Mouse (Mus musculus): ENCODE measurements around the gene Gm20824. TPM values are rescaled to one million over a fixed set of nuclear protein-coding genes. Genes with fewer than 3 reads are reported as not detected.
"Not testable (repeated sequence)": the region's sequence is repeated elsewhere in the genome, so short reads cannot be mapped to it uniquely, and the experiment has no call there.

Gm20824 gene
- polyA plus RNA-seq (2014; fragmentation: Nextera tagmentation; extraction: Ambion mirVana): not detected in 2 replicates

DNA sequence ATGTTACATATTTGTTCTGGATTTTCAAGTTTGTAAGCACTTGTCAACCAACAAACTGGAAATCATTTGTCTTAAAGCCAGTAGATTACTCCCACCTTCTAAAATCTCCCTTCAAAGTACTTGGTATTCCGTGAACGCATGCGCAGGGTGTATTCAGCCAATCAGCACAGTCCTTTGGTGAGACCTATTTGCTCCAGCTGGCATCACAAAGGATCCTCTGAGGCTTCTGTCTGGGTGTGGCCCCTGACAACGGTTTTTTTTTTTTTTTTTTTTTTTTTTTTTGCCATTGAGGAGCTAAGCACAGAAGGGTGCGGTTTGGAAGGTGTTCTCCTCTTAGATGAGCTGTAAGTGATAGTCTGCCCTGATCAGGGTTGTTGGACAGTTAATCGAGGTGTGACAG lies at the start of gene Gm20824:
Gm20824 (plus strand) TSS at position 301 of the 400 bp plus-strand sequence.
- not testable (repeated sequence) for H3K36me3 ChIP-seq (ENCODE audit: control insufficient read depth, insufficient read depth, low read length); H3K9ac ChIP-seq (ENCODE audit: low read length); H3K4me3 ChIP-seq (ENCODE audit: low read depth, low read length); H3K27me3 ChIP-seq (replicated peaks; ENCODE audit: control insufficient read depth, insufficient read depth, low read length); H3K4me1 ChIP-seq (ENCODE audit: control insufficient read depth, insufficient read depth, low read length); ATAC-seq; H3K27ac ChIP-seq (ENCODE audit: low read depth, low read length); H3K9me3 ChIP-seq (replicated peaks; ENCODE audit: control insufficient read depth, low read length); H3K4me2 ChIP-seq (ENCODE audit: low read length); DNase-seq (ENCODE audit: low spot score)
- WGBS: no CpG with 5 or more reads among the region's 6 CpGs

Other genes with a start within 250 kb of the Gm20824 start
- not detected in 2 replicates for gene Gm20825, start 186.4 kb upstream of the Gm20824 start, polyA plus RNA-seq (2014; fragmentation: Nextera tagmentation; extraction: Ambion mirVana)